Mouse (Mus musculus): Measurements from ENCODE around the gene Patj. TPM values are rescaled to one million over a fixed set of nuclear protein-coding genes. Genes with fewer than 3 reads are reported as not detected.

Gene Patj
- polyA plus RNA-seq, 1 experiment, result 25.3 TPM

DNA sequence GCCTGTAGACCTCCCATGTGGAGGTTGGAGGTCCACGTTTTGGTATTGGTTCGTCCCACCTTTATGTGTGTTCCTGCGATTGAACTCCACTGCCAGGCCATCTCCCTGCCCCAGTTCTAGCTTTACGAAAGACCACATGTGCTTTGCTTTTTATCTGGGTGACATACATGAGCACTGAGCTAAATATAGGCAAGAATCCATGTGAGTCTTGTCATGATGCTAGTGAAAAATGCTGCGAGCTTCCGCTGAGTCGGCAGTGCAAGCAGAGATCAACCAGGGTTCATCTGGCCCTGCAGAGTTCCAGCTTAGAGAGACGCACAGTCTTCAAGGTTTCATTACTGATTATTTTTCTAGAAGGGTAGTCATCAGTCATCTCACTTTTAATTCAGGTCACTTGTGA, 32.8 kb downstream of the Patj start:
- WGBS, result 67% methylated on average over 8 of the region's 8 CpGs
- H3K36me3 ChIP-seq (ENCODE audit: control insufficient read depth, insufficient read depth, low read length), result peaks cover 3% of the 10 kb centered on the region; the same call in 1 of the 2 replicates
- peak; percentile 23 for DNase-seq
- H3K27ac ChIP-seq (ENCODE audit: insufficient read depth, low read depth, low read length), result no peak overlapping the region
- H3K27me3 ChIP-seq (replicated peaks; ENCODE audit: control insufficient read depth, insufficient read depth, low read length), result no peaks in the 10 kb centered on the region
- no peak for TF ChIP-seq CTCF (conservative IDR thresholded peaks at IDR 0.05; ENCODE audit: insufficient read depth, insufficient read length, low read depth, low read length)
- TF ChIP-seq POLR2A (IDR thresholded peaks at IDR 0.05; ENCODE audit: low read depth, low read length), result no peak
- H3K4me3 ChIP-seq (ENCODE audit: insufficient read depth, low read depth, low read length), result no peak overlapping the region
- no peaks in the 10 kb centered on the region for H3K4me1 ChIP-seq (ENCODE audit: control insufficient read depth, insufficient read depth, low read length)

DNA sequence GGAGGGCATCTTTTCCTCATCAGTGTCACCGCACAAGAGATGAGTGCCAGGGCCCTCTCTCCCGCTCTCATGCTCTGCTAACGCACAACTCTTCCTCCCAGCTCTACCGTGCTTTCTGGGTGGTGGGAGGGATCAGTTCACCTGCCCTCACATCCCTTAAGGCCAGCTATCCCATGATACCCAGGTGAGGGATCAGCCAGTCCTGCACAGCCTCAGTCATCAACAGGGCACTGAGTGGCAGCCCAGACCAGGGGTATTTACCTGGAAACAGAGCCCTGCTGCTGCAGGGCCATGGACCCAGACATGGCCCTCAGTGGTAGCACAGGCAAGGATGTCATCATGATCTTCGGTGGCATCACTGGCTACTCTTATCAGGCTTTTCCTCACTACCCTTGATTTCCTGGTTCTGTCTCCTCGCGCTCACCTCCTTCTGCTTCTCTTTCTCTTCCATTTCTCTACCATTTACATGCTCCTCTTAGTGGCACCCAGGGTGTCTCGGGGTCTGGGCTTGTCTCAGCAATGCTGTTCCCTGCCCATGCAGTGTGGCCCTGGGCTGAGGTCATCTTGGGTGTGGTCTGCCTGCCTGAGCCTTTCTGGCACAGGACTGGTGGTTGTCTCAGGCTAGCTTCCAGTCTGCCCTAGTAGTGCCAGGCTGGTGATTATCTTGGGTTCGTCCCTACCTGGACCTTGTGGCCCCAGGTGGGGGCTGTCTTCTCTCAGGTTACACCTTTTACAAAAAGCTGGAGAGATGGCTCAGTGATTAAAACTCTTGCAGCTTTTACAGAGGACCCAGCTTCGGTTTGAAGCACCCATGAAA, 40.3 kb downstream of the Patj start:
- Histone ChIP-seq H3K4me3 (ENCODE audit: insufficient read depth, low read depth, low read length) (no peak overlapping the region), H3K4me1 (ENCODE audit: control insufficient read depth, insufficient read depth, low read length) (no peaks in the 10 kb centered on the region), H3K27ac (ENCODE audit: insufficient read depth, low read depth, low read length) (no peak overlapping the region), H3K36me3 (ENCODE audit: control insufficient read depth, insufficient read depth, low read length) (peaks cover 3% of the 10 kb centered on the region; the same call in 1 of the 2 replicates), H3K27me3 (replicated peaks; ENCODE audit: control insufficient read depth, insufficient read depth, low read length) (no peaks in the 10 kb centered on the region)
- 84% methylated on average over 10 of the region's 10 CpGs for WGBS
- no peak for TF ChIP-seq CTCF (conservative IDR thresholded peaks at IDR 0.05; ENCODE audit: insufficient read depth, insufficient read length, low read depth, low read length)
- TF ChIP-seq POLR2A (IDR thresholded peaks at IDR 0.05; ENCODE audit: low read depth, low read length), result no peak
- no peak for DNase-seq

DNA sequence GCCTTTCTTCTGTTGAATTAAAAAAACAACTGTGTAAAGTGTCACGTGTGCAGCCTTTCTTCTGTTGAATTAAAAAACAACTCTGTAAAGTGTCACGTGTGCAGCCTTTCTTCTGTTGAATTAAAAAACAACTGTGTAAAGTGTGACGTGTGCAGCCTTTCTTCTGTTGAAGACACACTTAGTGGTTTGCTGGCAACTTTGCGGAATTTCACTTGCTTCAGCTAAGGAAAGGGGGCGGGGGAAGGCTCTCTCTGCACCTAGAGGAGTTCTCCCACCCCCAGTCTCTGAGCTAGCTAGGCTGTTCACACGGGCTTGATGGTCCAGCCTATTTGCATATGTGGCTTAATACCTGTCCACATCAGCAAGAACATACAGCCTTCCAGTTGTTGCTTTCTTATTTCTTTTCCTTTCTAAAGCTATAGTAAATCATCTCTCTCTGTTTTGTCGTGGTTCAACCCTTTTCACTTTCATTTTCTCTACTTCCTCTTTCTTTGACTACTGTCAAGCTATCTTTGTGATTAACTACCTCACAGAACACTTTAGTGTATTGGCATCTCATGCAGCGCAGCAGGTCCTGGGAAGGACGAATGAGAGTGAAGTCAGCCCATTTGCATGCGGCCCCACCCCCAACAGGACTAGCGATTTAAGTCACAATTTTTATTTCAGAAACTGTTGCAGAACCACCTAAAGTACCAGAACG, 41.2 kb downstream of the Patj start:
- TF ChIP-seq CTCF (conservative IDR thresholded peaks at IDR 0.05; ENCODE audit: insufficient read depth, insufficient read length, low read depth, low read length) (no peak), POLR2A (IDR thresholded peaks at IDR 0.05; ENCODE audit: low read depth, low read length) (no peak)
- 45% methylated on average over 12 of the region's 12 CpGs for WGBS
- Histone ChIP-seq H3K36me3 (ENCODE audit: control insufficient read depth, insufficient read depth, low read length) (peaks cover 1% of the 10 kb centered on the region), H3K4me1 (ENCODE audit: control insufficient read depth, insufficient read depth, low read length) (no peaks in the 10 kb centered on the region), H3K27me3 (replicated peaks; ENCODE audit: control insufficient read depth, insufficient read depth, low read length) (no peaks in the 10 kb centered on the region), H3K27ac (ENCODE audit: insufficient read depth, low read depth, low read length) (no peak overlapping the region), H3K4me3 (ENCODE audit: insufficient read depth, low read depth, low read length) (peak overlapping the region; percentile 38)
- no peak for DNase-seq

GRCm38 (mm10) chr4:98439261-98440005, 43.8 kb downstream of the Patj start:
- no peak for TF ChIP-seq POLR2A (IDR thresholded peaks at IDR 0.05; ENCODE audit: low read depth, low read length)
- no peak for TF ChIP-seq CTCF (conservative IDR thresholded peaks at IDR 0.05; ENCODE audit: insufficient read depth, insufficient read length, low read depth, low read length)
- peaks cover 1% of the 10 kb centered on the region for H3K36me3 ChIP-seq (ENCODE audit: control insufficient read depth, insufficient read depth, low read length)
- no peaks in the 10 kb centered on the region for H3K27me3 ChIP-seq (replicated peaks; ENCODE audit: control insufficient read depth, insufficient read depth, low read length)
- no peak overlapping the region for H3K4me3 ChIP-seq (ENCODE audit: insufficient read depth, low read depth, low read length)
- no peak overlapping the region for H3K27ac ChIP-seq (ENCODE audit: insufficient read depth, low read depth, low read length)
- no peak for DNase-seq
- WGBS, result 81% methylated on average over 8 of the region's 8 CpGs
- no peaks in the 10 kb centered on the region for H3K4me1 ChIP-seq (ENCODE audit: control insufficient read depth, insufficient read depth, low read length)

- no peak overlapping the region for H3K4me3 ChIP-seq (ENCODE audit: insufficient read depth, low read depth, low read length)
- no peaks in the 10 kb centered on the region for H3K27me3 ChIP-seq (replicated peaks; ENCODE audit: control insufficient read depth, insufficient read depth, low read length)
- H3K4me1 ChIP-seq (ENCODE audit: control insufficient read depth, insufficient read depth, low read length), result no peaks in the 10 kb centered on the region
- peaks cover 1% of the 10 kb centered on the region for H3K36me3 ChIP-seq (ENCODE audit: control insufficient read depth, insufficient read depth, low read length)
- no peak for DNase-seq
- WGBS, result 57% methylated on average over 3 of the region's 3 CpGs
- no peak overlapping the region for H3K27ac ChIP-seq (ENCODE audit: insufficient read depth, low read depth, low read length)
- TF ChIP-seq CTCF (conservative IDR thresholded peaks at IDR 0.05; ENCODE audit: insufficient read depth, insufficient read length, low read depth, low read length) (no peak), POLR2A (IDR thresholded peaks at IDR 0.05; ENCODE audit: low read depth, low read length) (no peak)
Observed at GRCm38 (mm10) chr4:98441248-98441647, 45.7 kb downstream of the Patj start.

DNA sequence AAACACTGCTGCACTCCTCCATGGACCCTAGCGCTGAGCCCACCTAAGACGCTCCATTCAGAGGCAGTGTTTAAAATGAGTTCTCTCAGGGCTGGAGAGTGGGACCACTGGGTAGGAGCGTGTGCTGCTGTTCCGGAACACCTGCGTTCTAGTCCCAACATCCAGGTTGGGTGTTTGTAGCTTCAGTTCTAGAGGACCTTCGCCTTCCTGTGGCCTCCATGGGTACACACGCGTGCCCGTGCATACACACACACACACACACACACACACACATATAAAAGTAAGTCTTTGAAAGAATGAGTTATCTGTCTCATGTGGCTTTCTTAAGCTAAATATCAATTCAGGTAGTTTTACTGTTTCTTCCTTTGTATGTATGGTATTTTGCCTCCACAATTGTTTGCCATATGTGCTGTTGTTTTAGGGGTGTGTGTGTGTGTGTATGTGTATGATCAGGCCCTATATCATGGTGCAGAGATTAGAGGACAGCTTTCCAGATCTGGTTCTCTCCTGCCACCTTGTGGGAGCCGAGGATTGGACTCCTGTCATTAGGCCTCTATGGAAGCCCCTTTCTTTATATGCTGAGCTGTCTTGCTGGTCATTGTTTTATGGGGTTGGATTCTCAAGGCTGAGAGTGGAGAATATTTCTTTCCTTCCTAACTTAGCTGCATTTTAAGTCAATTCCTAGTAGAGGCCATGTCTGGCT, 49.0 kb downstream of the Patj start:
- DNase-seq, result no peak
- WGBS, result 85% methylated on average over 10 of the region's 10 CpGs

More for the DNA sequence above, 49.0 kb downstream of the Patj start:
- Histone ChIP-seq H3K4me3 (ENCODE audit: insufficient read depth, low read depth, low read length) (no peak overlapping the region), H3K36me3 (ENCODE audit: control insufficient read depth, insufficient read depth, low read length) (peaks cover 1% of the 10 kb centered on the region), H3K27ac (ENCODE audit: insufficient read depth, low read depth, low read length) (no peak overlapping the region), H3K4me1 (ENCODE audit: control insufficient read depth, insufficient read depth, low read length) (no peaks in the 10 kb centered on the region), H3K27me3 (replicated peaks; ENCODE audit: control insufficient read depth, insufficient read depth, low read length) (no peaks in the 10 kb centered on the region)
- no peak for TF ChIP-seq POLR2A (IDR thresholded peaks at IDR 0.05; ENCODE audit: low read depth, low read length)
- TF ChIP-seq CTCF (conservative IDR thresholded peaks at IDR 0.05; ENCODE audit: insufficient read depth, insufficient read length, low read depth, low read length), result peak; percentile 50

All from kidney, adult 2 months (tissue).